Mouse (Mus musculus) kidney, adult 2 months (tissue): ENCODE results near the gene Cldn14. TPM values are rescaled to one million over a fixed set of nuclear protein-coding genes. Genes with fewer than 3 reads are reported as not detected.

Experiments used
- DNase-seq: peaks from one replicate; pipeline ENCODE4 v3.0.0; 2021
- H3K27ac ChIP-seq: fragments of 200-500 bp; 2 replicates; pipeline ENCODE4 v1.5.1; 2012; ENCODE audit warnings: low read depth, low read length, control low read depth, inconsistent platforms; ENCODE audit not compliant: insufficient read depth
- H3K27me3 ChIP-seq: fragments of 200-500 bp; replicated peaks from 2 replicates; pipeline ENCODE4 v1.6.1; 2012; ENCODE audit warnings: mild to moderate bottlenecking, moderate library complexity, low read length, inconsistent platforms; ENCODE audit not compliant: control insufficient read depth, insufficient read depth
- H3K36me3 ChIP-seq: fragments of 200-500 bp; 2 replicates; pipeline ENCODE4 v1.6.1; 2012; ENCODE audit warnings: mild to moderate bottlenecking, moderate library complexity, low read length, inconsistent platforms; ENCODE audit not compliant: control insufficient read depth, insufficient read depth
- H3K4me1 ChIP-seq: fragments of 200-500 bp; 2 replicates; pipeline ENCODE4 v1.6.1; 2011; ENCODE audit warnings: low read length; ENCODE audit not compliant: control insufficient read depth, insufficient read depth
- H3K4me3 ChIP-seq: fragments of 200-500 bp; 2 replicates; pipeline ENCODE4 v1.5.1; 2011; ENCODE audit warnings: mild to moderate bottlenecking, low read depth, low read length, control low read depth; ENCODE audit not compliant: insufficient read depth
- CTCF ChIP-seq: fragments of 200-500 bp; conservative IDR thresholded peaks from 2 replicates; pipeline ENCODE4 v1.5.1; 2011; ENCODE audit warnings: low read depth, mild to moderate bottlenecking, control low read depth, low read length, moderate library complexity, mixed read lengths; ENCODE audit not compliant: insufficient read depth, insufficient read length
- POLR2A ChIP-seq: fragments of 200-500 bp; IDR thresholded peaks from one replicate; pipeline ENCODE4 v1.6.1; 2011; ENCODE audit warnings: low read depth, low read length, control low read depth
- WGBS: fragments of 180-500 bp; shearing (Covaris S2); methylation state at CpG from one replicate; pipeline ENCODE4 v1.1.7; 2018; 5-methylcytosine and 5-hydroxymethylcytosine counted together
- polyA plus RNA-seq: library from polyadenylated mRNA; depleted of rRNA; stranded (reverse); fragments of >200 nt; gene quantifications from 2 replicates; pipeline ENCODE4 v1.2.3, GENCODE M21; 2012; rRNA removed

The Cldn14 gene
- polyA plus RNA-seq, 1 experiment: 0.38 TPM

DNA sequence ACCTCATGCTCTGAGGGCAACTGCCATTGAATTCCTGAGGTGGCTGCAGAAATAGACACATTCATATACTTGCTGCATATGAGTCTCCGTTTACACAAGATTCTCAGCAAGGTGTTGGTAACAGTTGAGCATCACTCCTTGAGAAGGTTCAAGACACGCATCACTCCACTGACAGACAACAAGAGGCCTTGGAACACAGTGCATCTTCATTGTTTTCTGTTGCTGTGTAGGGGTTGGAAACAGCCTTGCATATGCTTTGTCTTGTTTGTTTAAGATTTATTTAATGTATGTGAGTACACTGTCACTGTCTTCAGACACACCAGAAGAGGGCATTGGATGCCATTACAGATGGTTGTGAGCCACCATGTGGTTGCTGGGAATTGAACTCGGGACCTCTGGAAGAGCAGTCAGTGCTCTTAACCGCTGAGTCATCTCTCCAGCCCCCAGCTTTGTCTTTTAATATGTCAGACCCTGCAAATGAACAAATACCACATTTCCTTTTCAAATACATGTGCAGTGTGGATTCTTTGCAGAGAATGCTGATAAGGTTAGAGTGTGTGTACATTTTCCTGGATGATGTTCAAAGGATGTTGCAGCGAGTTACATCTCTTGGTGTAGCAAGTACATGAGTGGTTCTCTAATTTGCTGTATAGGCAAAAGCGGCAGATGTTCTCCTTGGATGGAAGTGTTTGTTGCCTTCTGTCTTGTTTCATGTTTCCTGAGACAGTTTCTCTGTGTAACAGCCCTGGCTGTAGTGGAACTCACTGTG, 130.8 kb downstream of the Cldn14 start:
- H3K4me3 ChIP-seq: no peak overlapping the region
- DNase-seq: no peak
- no peaks in the 10 kb centered on the region for H3K27me3 ChIP-seq
- H3K4me1 ChIP-seq: no peaks in the 10 kb centered on the region
- no peaks in the 10 kb centered on the region; the same call in none of the 2 replicates for H3K36me3 ChIP-seq
- 92% methylated on average over 6 of the region's 6 CpGs for WGBS
- TF ChIP-seq CTCF (no peak), POLR2A (no peak)
- H3K27ac ChIP-seq: no peak overlapping the region

DNA sequence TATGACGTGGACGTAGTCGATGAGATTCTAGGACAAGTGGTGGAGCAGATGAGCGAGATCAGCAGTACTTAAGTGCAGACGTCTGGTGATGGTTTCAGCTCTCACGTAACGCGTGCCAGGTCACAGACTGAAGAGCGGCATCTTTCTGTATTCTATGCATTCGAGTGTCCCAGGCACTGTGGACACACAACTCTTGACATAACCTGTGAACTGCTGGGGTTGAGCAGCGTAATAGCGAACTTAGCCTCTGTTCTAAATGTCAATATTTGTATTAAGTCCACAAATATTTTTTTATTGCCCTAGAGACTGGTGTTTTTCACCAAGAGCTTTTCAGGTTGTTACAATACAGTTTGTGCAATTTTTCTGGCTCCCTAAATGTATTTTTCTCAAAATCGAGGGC, 133.8 kb downstream of the Cldn14 start:
- no peaks in the 10 kb centered on the region for H3K4me1 ChIP-seq
- H3K27me3 ChIP-seq: no peaks in the 10 kb centered on the region
- H3K36me3 ChIP-seq: no peaks in the 10 kb centered on the region; the same call in none of the 2 replicates
- TF ChIP-seq CTCF (no peak), POLR2A (no peak)
- no peak for DNase-seq
- H3K4me3 ChIP-seq: no peak overlapping the region
- WGBS: 94% methylated on average over 13 of the region's 13 CpGs
- H3K27ac ChIP-seq: no peak overlapping the region

Other genes with a start within 250 kb of the Cldn14 start
- gene Morc3, start 176.7 kb downstream of the Cldn14 start, polyA plus RNA-seq: 5.3 and 6.4 TPM in 2 replicates
- gene Chaf1b, start 124.9 kb downstream of the Cldn14 start, polyA plus RNA-seq: 1.6 and 2.0 TPM in 2 replicates
- gene Sim2, start 76.1 kb upstream of the Cldn14 start, polyA plus RNA-seq: 8.1 and 9.9 TPM in 2 replicates